Mouse (Mus musculus) neural tube, embryonic 12.5 days (tissue): ENCODE measurements at regions not wholly inside any gene's neighbourhood (a gene's known extent, or its start where the extent isn't known, plus 50 kb on each side); places are given as distances from the start of the nearest gene placed in this dataset.
A peak's percentile ranks its signal among the peaks of the same experiment; 100 is the strongest.

ENCODE experiments used
- ATAC-seq: fragments of 200-750 bp; cut with Nextera tagmentation; 2 replicates; pipeline ENCODE4 v1.8.0; 2017; ENCODE audit warnings: low read depth, mild to moderate bottlenecking, moderate TSS enrichment, moderate library complexity; ENCODE audit not compliant: low FRiP score
- H3K27ac ChIP-seq: fragments of 300-500 bp; sonication (generic); 2 replicates; pipeline ENCODE4 v1.5.1; 2016
- H3K27me3 ChIP-seq: fragments of 300-500 bp; sonication (generic); replicated peaks from 2 replicates; pipeline ENCODE4 v1.6.1; 2016; ENCODE audit warnings: mild to moderate bottlenecking
- H3K36me3 ChIP-seq: fragments of 300-500 bp; sonication (generic); 2 replicates; pipeline ENCODE4 v1.6.1; 2016; ENCODE audit warnings: mild to moderate bottlenecking
- H3K4me1 ChIP-seq: fragments of 300-500 bp; sonication (generic); 2 replicates; pipeline ENCODE4 v1.6.1; 2016
- H3K4me2 ChIP-seq: fragments of 300-500 bp; sonication (generic); replicated peaks from 2 replicates; pipeline ENCODE4 v1.6.1; 2016; ENCODE audit warnings: mild to moderate bottlenecking
- H3K4me3 ChIP-seq: fragments of 300-500 bp; sonication (generic); 2 replicates; pipeline ENCODE4 v1.5.1; 2016
- H3K9ac ChIP-seq: fragments of 300-500 bp; sonication (generic); 2 replicates; pipeline ENCODE4 v1.6.1; 2016; ENCODE audit warnings: mild to moderate bottlenecking
- H3K9me3 ChIP-seq: fragments of 300-500 bp; sonication (generic); 2 replicates; pipeline ENCODE4 v1.6.1; 2016; ENCODE audit warnings: mild to moderate bottlenecking
- WGBS: fragments of 180-500 bp; shearing (Covaris S2); methylation state at CpG from one replicate; pipeline ENCODE4 v1.1.7; 2016; 5-methylcytosine and 5-hydroxymethylcytosine counted together

GRCm38 (mm10) chr11:114447461-114447847, 220.9 kb upstream of the Rpl38 start:
- WGBS, result 88% methylated on average over 5 of the region's 5 CpGs
- no peak overlapping the region for H3K4me3 ChIP-seq
- peaks cover 36% of the 10 kb centered on the region for H3K4me1 ChIP-seq
- ATAC-seq, result no peak
- H3K36me3 ChIP-seq, result no peaks in the 10 kb centered on the region
- H3K9ac ChIP-seq, result no peak overlapping the region
- no peak overlapping the region for H3K27ac ChIP-seq
- H3K27me3 ChIP-seq, result no peaks in the 10 kb centered on the region; the same call in 1 of the 2 replicates
- peak overlapping the region; percentile 58; the same call in 1 of the 2 replicates for H3K4me2 ChIP-seq
- no peaks in the 10 kb centered on the region for H3K9me3 ChIP-seq

- peak overlapping the region; percentile 15; the same call in 1 of the 2 replicates for H3K4me3 ChIP-seq
- H3K9me3 ChIP-seq, result no peaks in the 10 kb centered on the region
- no peaks in the 10 kb centered on the region for H3K36me3 ChIP-seq
- no peak overlapping the region for H3K9ac ChIP-seq
- H3K27ac ChIP-seq, result peak overlapping the region; percentile 32; the same call in 1 of the 2 replicates
- H3K4me1 ChIP-seq, result peaks cover 36% of the 10 kb centered on the region
- peak; percentile 83 for ATAC-seq
- H3K4me2 ChIP-seq, result peak overlapping the region; percentile 58
- 9% methylated on average over 18 of the region's 23 CpGs for WGBS
- no peaks in the 10 kb centered on the region; the same call in 1 of the 2 replicates for H3K27me3 ChIP-seq
These were observed 221.5 kb upstream of the Rpl38 start for GRCm38 (mm10) chr11:114446617-114447460.

- WGBS, result 7% methylated on average over 8 of the region's 8 CpGs
- no peak for ATAC-seq
- H3K27me3 ChIP-seq, result no peaks in the 10 kb centered on the region; the same call in 1 of the 2 replicates
- peak overlapping the region; percentile 15; the same call in 1 of the 2 replicates for H3K4me3 ChIP-seq
- no peaks in the 10 kb centered on the region for H3K9me3 ChIP-seq
- no peak overlapping the region for H3K9ac ChIP-seq
- peaks cover 36% of the 10 kb centered on the region for H3K4me1 ChIP-seq
- H3K36me3 ChIP-seq, result no peaks in the 10 kb centered on the region
- H3K27ac ChIP-seq, result 0 out of 2 replicates have a peak overlapping the region, but pooled peaks have one; percentile 32
- H3K4me2 ChIP-seq, result peak overlapping the region; percentile 58
These were observed 222.2 kb upstream of the Rpl38 start for GRCm38 (mm10) chr11:114446075-114446616.

GRCm38 (mm10) chr11:114444211-114444610, 224.1 kb upstream of the Rpl38 start:
- H3K27me3 ChIP-seq, result no peaks in the 10 kb centered on the region; the same call in 1 of the 2 replicates
- H3K4me1 ChIP-seq, result peaks cover 33% of the 10 kb centered on the region
- no peak overlapping the region for H3K4me3 ChIP-seq
- no peak for ATAC-seq
- no peaks in the 10 kb centered on the region for H3K9me3 ChIP-seq
- H3K27ac ChIP-seq, result no peak overlapping the region
- H3K9ac ChIP-seq, result no peak overlapping the region
- no peak overlapping the region for H3K4me2 ChIP-seq
- WGBS, result 42% methylated on average over 8 of the region's 8 CpGs
- H3K36me3 ChIP-seq, result no peaks in the 10 kb centered on the region

GRCm38 (mm10) chr11:114443444-114443843, 224.9 kb upstream of the Rpl38 start:
- 77% methylated on average over 5 of the region's 5 CpGs for WGBS
- H3K27ac ChIP-seq, result no peak overlapping the region
- no peak overlapping the region for H3K4me3 ChIP-seq
- H3K9ac ChIP-seq, result no peak overlapping the region
- peaks cover 25% of the 10 kb centered on the region for H3K4me1 ChIP-seq
- no peaks in the 10 kb centered on the region for H3K9me3 ChIP-seq
- H3K27me3 ChIP-seq, result no peaks in the 10 kb centered on the region; the same call in 1 of the 2 replicates
- no peak overlapping the region for H3K4me2 ChIP-seq
- no peak for ATAC-seq
- no peaks in the 10 kb centered on the region for H3K36me3 ChIP-seq

GRCm38 (mm10) chr11:114439314-114439713, 229.0 kb upstream of the Rpl38 start:
- H3K4me2 ChIP-seq, result no peak overlapping the region
- 91% methylated on average over 4 of the region's 4 CpGs for WGBS
- ATAC-seq, result no peak
- 0 out of 2 replicates have a peak, but pooled peaks cover 2% of the 10 kb centered on the region for H3K4me1 ChIP-seq
- no peaks in the 10 kb centered on the region; the same call in 1 of the 2 replicates for H3K27me3 ChIP-seq
- no peak overlapping the region for H3K4me3 ChIP-seq
- H3K36me3 ChIP-seq, result no peaks in the 10 kb centered on the region
- no peak overlapping the region for H3K27ac ChIP-seq
- H3K9me3 ChIP-seq, result no peaks in the 10 kb centered on the region
- H3K9ac ChIP-seq, result no peak overlapping the region

GRCm38 (mm10) chr11:114435788-114436187, 232.5 kb upstream of the Rpl38 start:
- H3K9me3 ChIP-seq, result no peaks in the 10 kb centered on the region
- 79% methylated on average over 1 of the region's 1 CpGs for WGBS
- ATAC-seq, result no peak
- H3K4me1 ChIP-seq, result peaks cover 5% of the 10 kb centered on the region
- no peak overlapping the region for H3K4me2 ChIP-seq
- no peak overlapping the region for H3K9ac ChIP-seq
- H3K27me3 ChIP-seq, result peaks cover 3% of the 10 kb centered on the region; the same call in 1 of the 2 replicates
- no peaks in the 10 kb centered on the region for H3K36me3 ChIP-seq
- no peak overlapping the region for H3K4me3 ChIP-seq
- H3K27ac ChIP-seq, result no peak overlapping the region

- WGBS, result 18% methylated on average over 5 of the region's 5 CpGs
- no peak overlapping the region for H3K27ac ChIP-seq
- peaks cover 5% of the 10 kb centered on the region for H3K4me1 ChIP-seq
- H3K9ac ChIP-seq, result no peak overlapping the region
- H3K4me3 ChIP-seq, result no peak overlapping the region
- H3K36me3 ChIP-seq, result no peaks in the 10 kb centered on the region
- ATAC-seq, result no peak
- H3K4me2 ChIP-seq, result 0 out of 2 replicates have a peak overlapping the region, but pooled peaks have one; percentile 9
- peaks cover 3% of the 10 kb centered on the region; the same call in 1 of the 2 replicates for H3K27me3 ChIP-seq
- no peaks in the 10 kb centered on the region for H3K9me3 ChIP-seq
These were observed 234.8 kb upstream of the Rpl38 start for GRCm38 (mm10) chr11:114433561-114433960.

- Histone ChIP-seq H3K36me3 (no peaks in the 10 kb centered on the region), H3K9me3 (no peaks in the 10 kb centered on the region), H3K4me3 (no peak overlapping the region), H3K9ac (no peak overlapping the region), H3K27ac (no peak overlapping the region), H3K4me2 (no peak overlapping the region), H3K27me3 (no peaks in the 10 kb centered on the region), H3K4me1 (no peaks in the 10 kb centered on the region; the same call in 1 of the 2 replicates)
- no peak for ATAC-seq
- 56% methylated on average over 14 of the region's 14 CpGs for WGBS
These were observed 242.9 kb upstream of the Rpl38 start for GRCm38 (mm10) chr11:114425447-114425846.

GRCm38 (mm10) chr11:114423322-114423721, 245.0 kb upstream of the Rpl38 start:
- no peak for ATAC-seq
- no peak overlapping the region for H3K4me2 ChIP-seq
- H3K4me3 ChIP-seq, result no peak overlapping the region
- no peaks in the 10 kb centered on the region for H3K27me3 ChIP-seq
- H3K27ac ChIP-seq, result no peak overlapping the region
- 86% methylated on average over 19 of the region's 19 CpGs for WGBS
- no peaks in the 10 kb centered on the region for H3K9me3 ChIP-seq
- H3K4me1 ChIP-seq, result no peaks in the 10 kb centered on the region
- H3K9ac ChIP-seq, result no peak overlapping the region
- H3K36me3 ChIP-seq, result no peaks in the 10 kb centered on the region

GRCm38 (mm10) chr11:114419002-114419401, 249.3 kb upstream of the Rpl38 start:
- ATAC-seq, result no peak
- Histone ChIP-seq H3K9ac (no peak overlapping the region), H3K9me3 (no peaks in the 10 kb centered on the region), H3K4me1 (no peaks in the 10 kb centered on the region), H3K27me3 (no peaks in the 10 kb centered on the region), H3K4me3 (no peak overlapping the region), H3K27ac (no peak overlapping the region), H3K36me3 (no peaks in the 10 kb centered on the region), H3K4me2 (no peak overlapping the region)
- WGBS, result 84% methylated on average over 7 of the region's 7 CpGs

- Histone ChIP-seq H3K9ac (no peak overlapping the region), H3K4me1 (no peaks in the 10 kb centered on the region), H3K27me3 (no peaks in the 10 kb centered on the region), H3K36me3 (no peaks in the 10 kb centered on the region), H3K4me2 (no peak overlapping the region), H3K9me3 (no peaks in the 10 kb centered on the region), H3K4me3 (no peak overlapping the region), H3K27ac (no peak overlapping the region)
- ATAC-seq, result no peak
- WGBS, result 71% methylated on average over 6 of the region's 6 CpGs
These were observed 252.2 kb upstream of the Rpl38 start for GRCm38 (mm10) chr11:114416168-114416567.
